Mouse (Mus musculus): ENCODE measurements around the gene Zkscan5. TPM values are rescaled to one million over a fixed set of nuclear protein-coding genes. Genes with fewer than 3 reads are reported as not detected.

The Zkscan5 gene
- polyA plus RNA-seq, 1 experiment from 2014 or later = 16.2 TPM

Other genes starting within 250 kb of the Zkscan5 start
- gene Smurf1, start 238.7 kb upstream of the Zkscan5 start, polyA plus RNA-seq (2015; fragmentation: Nextera tagmentation; extraction: Ambion mirVana) = 9.5 and 14.0 TPM in 2 replicates
- gene Gm4871, start 171.8 kb upstream of the Zkscan5 start, polyA plus RNA-seq (2015; fragmentation: Nextera tagmentation; extraction: Ambion mirVana) = not detected in 2 replicates
- gene 1700018F24Rik, start 161.6 kb upstream of the Zkscan5 start, polyA plus RNA-seq (2015; fragmentation: Nextera tagmentation; extraction: Ambion mirVana) = not detected in 2 replicates
- gene Arpc1a, start 120.7 kb upstream of the Zkscan5 start, polyA plus RNA-seq (2015; fragmentation: Nextera tagmentation; extraction: Ambion mirVana) = 142 and 150 TPM in 2 replicates
- not detected in 2 replicates for gene Kpna7, start 120.5 kb upstream of the Zkscan5 start, polyA plus RNA-seq (2015; fragmentation: Nextera tagmentation; extraction: Ambion mirVana)
- 325 and 354 TPM in 2 replicates for gene Arpc1b, start 90.3 kb upstream of the Zkscan5 start, polyA plus RNA-seq (2015; fragmentation: Nextera tagmentation; extraction: Ambion mirVana)
- 77.0 and 93.6 TPM in 2 replicates for gene Pdap1, start 64.3 kb upstream of the Zkscan5 start, polyA plus RNA-seq (2015; fragmentation: Nextera tagmentation; extraction: Ambion mirVana)
- 186 TPM in 2 replicates for gene Bud31, start 64.2 kb upstream of the Zkscan5 start, polyA plus RNA-seq (2015; fragmentation: Nextera tagmentation; extraction: Ambion mirVana)
- gene Ptcd1, start 37.5 kb upstream of the Zkscan5 start, polyA plus RNA-seq (2015; fragmentation: Nextera tagmentation; extraction: Ambion mirVana) = 19.8 and 20.0 TPM in 2 replicates
- 56.2 and 59.5 TPM in 2 replicates for gene Cpsf4, start 37.3 kb upstream of the Zkscan5 start, polyA plus RNA-seq (2015; fragmentation: Nextera tagmentation; extraction: Ambion mirVana)
- 679 and 701 TPM in 2 replicates for gene Atp5j2, start 12.5 kb upstream of the Zkscan5 start, polyA plus RNA-seq (2015; fragmentation: Nextera tagmentation; extraction: Ambion mirVana)
- 11.4 and 11.6 TPM in 2 replicates for gene Zkscan14, start 2.7 kb upstream of the Zkscan5 start, polyA plus RNA-seq (2015; fragmentation: Nextera tagmentation; extraction: Ambion mirVana)
- 35.3 and 36.0 TPM in 2 replicates for gene Zfp655, start 27.2 kb downstream of the Zkscan5 start, polyA plus RNA-seq (2015; fragmentation: Nextera tagmentation; extraction: Ambion mirVana)
- 0.56 and 0.60 TPM in 2 replicates for gene Zscan25, start 75.9 kb downstream of the Zkscan5 start, polyA plus RNA-seq (2015; fragmentation: Nextera tagmentation; extraction: Ambion mirVana)
- gene Cyp3a57, start 140.7 kb downstream of the Zkscan5 start, polyA plus RNA-seq (2015; fragmentation: Nextera tagmentation; extraction: Ambion mirVana) = not detected in 2 replicates

Measured in kidney, embryonic 16.5 days (tissue).